Mouse (Mus musculus): Measurements from ENCODE around the gene Tom1l2.

GRCm38 (mm10) chr11:60311025-60311854 is 41.5 kb downstream of the Tom1l2 start:
- TF ChIP-seq POLR2A (IDR thresholded peaks at IDR 0.05; ENCODE audit: insufficient read length, low read depth) (no peak), POLR2AphosphoS2 (IDR thresholded peaks at IDR 0.05; ENCODE audit: insufficient read length, low read depth) (no peak), MAX (IDR thresholded peaks at IDR 0.05; ENCODE audit: low read depth) (no peak), CEBPB (IDR thresholded peaks at IDR 0.05; ENCODE audit: insufficient read depth, poor library complexity, severe bottlenecking) (no peak), TCF12 (IDR thresholded peaks at IDR 0.05; ENCODE audit: insufficient read depth, poor library complexity, severe bottlenecking) (no peak), USF1 (IDR thresholded peaks at IDR 0.05; ENCODE audit: low read depth) (no peak), MYOD1 (IDR thresholded peaks at IDR 0.05; ENCODE audit: control insufficient read depth in 1 of 3, insufficient read length in 2 of 3, low read depth in 2 of 3) (no peak), SRF (IDR thresholded peaks at IDR 0.05; ENCODE audit: control insufficient read depth, insufficient read length, low read depth) (no peak), TCF3 (IDR thresholded peaks at IDR 0.05; ENCODE audit: insufficient read length, low read depth) (no peak), E2F4 (IDR thresholded peaks at IDR 0.05; ENCODE audit: insufficient read depth) (no peak), MYOG (IDR thresholded peaks at IDR 0.05; ENCODE audit: control insufficient read depth in 1 of 3, insufficient read depth in 1 of 3, insufficient read length in 2 of 3, low read depth in 2 of 3) (no peak), REST (IDR thresholded peaks at IDR 0.05; ENCODE audit: insufficient read depth, insufficient read length) (no peak)
